Comparison of ENCODE assay signal across 22 mouse cellular contexts in the genomic region with DNA sequence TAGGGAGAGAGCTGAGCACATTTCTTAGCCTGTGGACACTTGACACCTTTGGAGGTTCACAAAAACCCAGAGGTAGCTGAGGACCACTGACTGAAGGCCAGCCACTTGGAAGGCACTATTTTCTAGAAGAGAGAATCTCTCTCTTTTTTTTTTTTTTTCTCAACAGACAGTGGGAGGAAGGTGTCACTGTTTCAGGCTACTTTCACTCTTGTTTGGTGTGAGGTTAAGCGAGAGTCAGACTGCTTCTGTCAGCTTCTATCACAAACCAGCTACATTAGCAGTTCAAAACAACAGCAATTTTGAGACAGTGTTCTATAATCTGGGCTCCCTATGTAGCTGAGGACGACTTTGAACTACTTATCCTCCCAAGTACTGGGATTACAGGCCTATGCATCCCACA. TPM values are rescaled to one million over a fixed set of nuclear protein-coding genes. Genes with fewer than 3 reads are reported as not detected.
DNase-seq lines count a peak whose midpoint lies in the region; ATAC-seq and TF ChIP-seq lines count a peak whose summit lies in the region.
"Had no signal": no experiment of that assay in that cellular context is flagged by ENCODE, and none has a peak within 500 bp of the region (broad histone marks: within the 10 kb centered on the region; RNA-seq: fewer than 3 reads in every experiment).

No protein-coding gene starts in this region.

- no peak for TF ChIP-seq POLR2A in spleen, adult 2 months (IDR thresholded peaks at IDR 0.05; ENCODE audit: low read depth, low read length)

- peak; percentile 20 for ATAC-seq in CD4-positive, CD25-positive, alpha-beta regulatory T cell, adult 4 months
- peak; percentile 17 for ATAC-seq in activated CD4-positive, CD25-positive, alpha-beta regulatory T cell, adult 4 months
- ATAC-seq: forebrain, embryonic 14.5 days; intestine, embryonic 15.5 days; midbrain, embryonic 13.5 days had no signal

- no peak for DNase-seq in spleen, adult 2 months (ENCODE audit: low read depth in 1 of 2, low spot score in 2 of 2)
- no peak for DNase-seq in spleen, postnatal 4 days (ENCODE audit: low spot score in 2 of 2)
- DNase-seq in splenic B cell, adult 2 months (ENCODE audit: low read depth, low spot score) = peak; percentile 25
- no peak for DNase-seq in cerebellum, adult 8-10 months
- DNase-seq in kidney, postnatal 14 days = no peak
- DNase-seq: adrenal gland, adult 8-10 months; B cell, adult 2 months; cerebellum, adult 9-10 months; gastrocnemius, postnatal 10 days; kidney, postnatal 36 days; left cerebral cortex, postnatal 4 days; lung, adult 2 months; lung, postnatal 14 days; right cerebral cortex, postnatal 14 days had no signal

- no peaks in the 10 kb centered on the region for H3K36me3 ChIP-seq in spleen, adult 2 months (ENCODE audit: control insufficient read depth, insufficient read depth, low read length)
- no peaks in the 10 kb centered on the region for H3K36me3 ChIP-seq in splenic B cell, adult 2 months (ENCODE audit: control insufficient read depth, insufficient read depth, low read length, poor library complexity, severe bottlenecking)
- H3K36me3 ChIP-seq: embryonic facial prominence, embryonic 15.5 days; hindbrain, embryonic 15.5 days; intestine, embryonic 15.5 days; midbrain, embryonic 13.5 days; neural tube, embryonic 12.5 days had no signal

- TF ChIP-seq CTCF in spleen, adult 2 months (IDR thresholded peaks at IDR 0.05; ENCODE audit: extremely low read depth, insufficient read depth, insufficient read length, insufficient replicate concordance) = no peak

- H3K4me3 ChIP-seq in spleen, adult 2 months (ENCODE audit: extremely low read depth, insufficient read depth, insufficient read length) = peak overlapping the region; percentile 31; the same call in 1 of the 2 replicates
- H3K4me3 ChIP-seq: embryonic facial prominence, embryonic 15.5 days; hindbrain, embryonic 15.5 days; intestine, embryonic 15.5 days; midbrain, embryonic 13.5 days; neural tube, embryonic 12.5 days had no signal

- H3K4me1 ChIP-seq in spleen, adult 2 months (ENCODE audit: control insufficient read depth, insufficient read depth, insufficient read length) = peaks cover 17% of the 10 kb centered on the region
- H3K4me1 ChIP-seq: embryonic facial prominence, embryonic 15.5 days; hindbrain, embryonic 15.5 days; intestine, embryonic 15.5 days; midbrain, embryonic 13.5 days; neural tube, embryonic 12.5 days had no signal

- H3K27ac ChIP-seq in spleen, adult 2 months (ENCODE audit: insufficient read depth, low read length) = peak overlapping the region; percentile 76
- H3K27ac ChIP-seq: embryonic facial prominence, embryonic 15.5 days; hindbrain, embryonic 15.5 days; intestine, embryonic 15.5 days; midbrain, embryonic 13.5 days; neural tube, embryonic 12.5 days had no signal

- H3K27me3 ChIP-seq in spleen, adult 2 months (ENCODE audit: control insufficient read depth, insufficient read depth, low read length) = no peaks in the 10 kb centered on the region
- no peaks in the 10 kb centered on the region for H3K27me3 ChIP-seq in splenic B cell, adult 2 months (ENCODE audit: control insufficient read depth, insufficient read depth, low read length, poor library complexity, severe bottlenecking)
- H3K27me3 ChIP-seq: embryonic facial prominence, embryonic 15.5 days; hindbrain, embryonic 15.5 days; intestine, embryonic 15.5 days; midbrain, embryonic 13.5 days; neural tube, embryonic 12.5 days had no signal

- whole genome bisulfite sequencing in spleen, adult 2 months = 17% methylated on average over 2 of the region's 2 CpGs

RNA-seq across cellular contexts. Expression of gene Tnfrsf26, which starts 2.3 kb away (rescaled TPM):
- polyA plus RNA-seq in spleen, adult 2 months (2012; rRNA removed) = 2.9 and 3.2 TPM in 2 replicates
- 100 to 1,000 TPM; 111 to 143 TPM for polyA plus RNA-seq in CD4-positive, CD25-positive, alpha-beta regulatory T cell, adult 4 months (2017; shearing (Covaris generic))
- 100 to 1,000 TPM in 1 of 2 experiments, 10 to 100 TPM in 1; 96.1 to 107 TPM for polyA plus RNA-seq in activated CD4-positive, CD25-positive, alpha-beta regulatory T cell, adult 4 months (2017; shearing (Covaris generic))

RNA-seq across cellular contexts. Expression of gene Tnfrsf22, which starts 23.3 kb away (rescaled TPM):
- polyA plus RNA-seq in spleen, adult 2 months (2012; rRNA removed) = 5.2 and 5.6 TPM in 2 replicates
- 10 to 100 TPM; 17.4 to 22.8 TPM for polyA plus RNA-seq in CD4-positive, CD25-positive, alpha-beta regulatory T cell, adult 4 months (2017; shearing (Covaris generic))
- 10 to 100 TPM; 14.7 to 16.2 TPM for polyA plus RNA-seq in activated CD4-positive, CD25-positive, alpha-beta regulatory T cell, adult 4 months (2017; shearing (Covaris generic))

RNA-seq across cellular contexts. Expression of gene Cars, which starts 26.3 kb away (rescaled TPM):
- 12.0 and 12.2 TPM in 2 replicates for polyA plus RNA-seq in spleen, adult 2 months (2012; rRNA removed)
- 10 to 100 TPM; 29.5 to 51.5 TPM for polyA plus RNA-seq in CD4-positive, CD25-positive, alpha-beta regulatory T cell, adult 4 months (2017; shearing (Covaris generic))
- 10 to 100 TPM; 26.1 to 30.4 TPM for polyA plus RNA-seq in activated CD4-positive, CD25-positive, alpha-beta regulatory T cell, adult 4 months (2017; shearing (Covaris generic))

RNA-seq across cellular contexts. Expression of gene Tnfrsf23, which starts 59.5 kb away (rescaled TPM):
- polyA plus RNA-seq in spleen, adult 2 months (2012; rRNA removed) = 0.94 and 0.99 TPM in 2 replicates
- polyA plus RNA-seq in CD4-positive, CD25-positive, alpha-beta regulatory T cell, adult 4 months (2017; shearing (Covaris generic)) = 1 to 10 TPM; 2.6 to 4.3 TPM
- polyA plus RNA-seq in activated CD4-positive, CD25-positive, alpha-beta regulatory T cell, adult 4 months (2017; shearing (Covaris generic)) = 1 to 10 TPM; 2.1 to 3.3 TPM

Comparison
In these comparisons a context has a peak if more than half of its experiments do, and no peak if none do; other contexts are left out.
1. RNA of gene Tnfrsf26, which starts 2.3 kb away (polyA plus RNA-seq): 111 to 143 TPM in CD4-positive, CD25-positive, alpha-beta regulatory T cell, adult 4 months and 96.1 to 107 TPM in activated CD4-positive, CD25-positive, alpha-beta regulatory T cell, adult 4 months; 2.9 to 3.2 TPM in spleen, adult 2 months; every median in the first group is over 10 times any median in the second.